Mouse (Mus musculus) bone marrow macrophage, adult 2 months (primary cell): ENCODE results near the gene Gprc5b.

Source experiments
- CTCF ChIP-seq: IDR thresholded peaks from 2 replicates; pipeline ENCODE4 v1.5.1; 2012; ENCODE audit warnings: low read depth, mild to moderate bottlenecking, low read length, moderate library complexity
- POLR2A ChIP-seq: IDR thresholded peaks from 2 replicates; pipeline ENCODE4 v1.6.1; 2012; ENCODE audit warnings: mild to moderate bottlenecking, low read depth, low read length, borderline replicate concordance

DNA sequence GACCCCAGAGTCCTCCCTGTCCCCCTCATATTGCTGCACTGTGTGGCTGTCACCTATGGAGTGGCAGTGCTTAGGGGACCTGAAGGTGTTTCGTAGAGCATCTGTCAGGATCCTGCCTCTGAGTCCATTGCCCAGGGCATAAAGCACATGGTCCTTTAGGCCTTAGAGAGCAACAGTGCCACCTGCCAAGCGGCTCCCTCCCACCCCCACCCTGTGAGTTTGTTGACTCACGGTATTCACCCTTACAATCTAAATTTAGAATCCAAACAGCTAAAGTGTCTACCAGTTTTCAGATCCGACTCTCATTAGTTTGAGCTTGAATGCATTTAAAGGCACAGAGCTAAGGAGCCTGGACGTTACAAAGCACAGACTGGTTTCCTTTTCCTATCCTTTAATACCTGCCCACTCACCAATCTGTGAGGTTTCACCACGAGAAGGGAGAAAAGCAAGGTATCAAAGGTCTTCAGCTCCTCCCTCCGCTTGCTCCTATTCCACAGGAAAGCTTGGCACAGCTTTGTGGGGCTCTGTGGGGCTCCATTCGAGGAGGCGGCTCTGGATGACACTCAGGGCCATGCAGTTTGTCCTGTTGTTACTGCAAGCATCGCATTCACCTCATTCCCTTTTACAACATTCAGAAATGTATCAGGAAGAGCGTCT is 41.3 kb downstream of the Gprc5b start:
- TF ChIP-seq CTCF, result no peak
- no peak for TF ChIP-seq POLR2A
